Mouse (Mus musculus) C2C12 (cell line): ENCODE results near the gene A2ml1.
"Not testable (repeated sequence)": the region's sequence is repeated elsewhere in the genome, so short reads cannot be mapped to it uniquely, and the experiment has no call there.

ENCODE experiments used
- CTCF ChIP-seq: IDR thresholded peaks from one replicate; pipeline ENCODE4 v1.5.1; 2011; ENCODE audit not compliant: control insufficient read depth, insufficient read depth, insufficient read length
- FOSL1 ChIP-seq: IDR thresholded peaks from one replicate; pipeline ENCODE4 v1.8.0; 2011; ENCODE audit warnings: mild to moderate bottlenecking, low read length; ENCODE audit not compliant: poor library complexity, insufficient read depth, severe bottlenecking
- MAX ChIP-seq: IDR thresholded peaks from one replicate; pipeline ENCODE4 v1.6.1; 2011; ENCODE audit warnings: mild to moderate bottlenecking, control low read depth
- MYOG ChIP-seq: IDR thresholded peaks from one replicate; pipeline ENCODE4 v1.6.1; 2011; ENCODE audit not compliant: control insufficient read depth, insufficient read length; ENCODE audit errors: extremely low read depth

- not testable (repeated sequence) for TF ChIP-seq MYOG, MAX, FOSL1
- peak; percentile 27 for TF ChIP-seq CTCF
These were observed 48.6 kb upstream of the A2ml1 start for GRCm38 (mm10) chr6:128629771-128630739.
